Mouse (Mus musculus) colon, adult 2 months (tissue): ENCODE data around the gene Flvcr2. TPM values are rescaled to one million over a fixed set of nuclear protein-coding genes. Genes with fewer than 3 reads are reported as not detected.

ENCODE experiments used
- polyA plus RNA-seq: library from polyadenylated mRNA; depleted of rRNA; stranded (reverse); fragments of >200 nt; gene quantifications from 2 replicates; pipeline ENCODE4 v1.2.3, GENCODE M21; 2012; rRNA removed

The Flvcr2 gene
- 0.28 and 0.41 TPM in 2 replicates for polyA plus RNA-seq

GRCm38 (mm10) chr12:85745827-85746695 lies at the start of gene Flvcr2:
TSS of gene Flvcr2 (plus strand) at chr12:85746539.

GRCm38 (mm10) chr12:85824438-85825264 lies 78.3 kb downstream of the Flvcr2 start, which contains the start of the genes Erg28 and Ttll5:
TSS of gene Erg28 (minus strand) at chr12:85824550.
TSS of gene Ttll5 (plus strand) at chr12:85824659.

Other genes with a start within 250 kb of the Flvcr2 start
- gene Jdp2, start 147.5 kb upstream of the Flvcr2 start, polyA plus RNA-seq: 9.3 and 11.3 TPM in 2 replicates
- gene Batf, start 59.9 kb upstream of the Flvcr2 start, polyA plus RNA-seq: 1.5 and 2.3 TPM in 2 replicates
- 42.5 and 52.1 TPM in 2 replicates for gene Erg28, start 78.0 kb downstream of the Flvcr2 start, polyA plus RNA-seq
- gene Ttll5, start 78.1 kb downstream of the Flvcr2 start, polyA plus RNA-seq: 6.7 and 10.0 TPM in 2 replicates